Mouse (Mus musculus) megakaryocyte progenitor cell, adult 5-6 weeks (primary cell): Measurements from ENCODE around the gene Birc3. TPM values are rescaled to one million over a fixed set of nuclear protein-coding genes. Genes with fewer than 3 reads are reported as not detected.

Experiments
- ATAC-seq: replicated peaks from 2 replicates; pipeline ENCODE4 v1.8.0; 2016; ENCODE audit warnings: mild to moderate bottlenecking, moderate TSS enrichment, inconsistent platforms; ENCODE audit not compliant: poor library complexity
- total RNA-seq, 2 experiments: library from RNA; stranded (forward) in 1 of 2; stranded (reverse) in 1 of 2; fragments of 157-497, 149-512 nt in 1 of 2; fragments of 200-1000 nt in 1 of 2; gene quantifications; 2 replicates each; pipeline versions ENCODE4 v1.2.3 to v1.2.4; 2015 to 2017

Birc3 gene
- total RNA-seq, 2 experiments from 2014 or later = 25.5 to 38.0 TPM

GRCm38 (mm10) chr9:7828706-7829105 is 44.3 kb downstream of the Birc3 start:
- ATAC-seq = no peak

DNA sequence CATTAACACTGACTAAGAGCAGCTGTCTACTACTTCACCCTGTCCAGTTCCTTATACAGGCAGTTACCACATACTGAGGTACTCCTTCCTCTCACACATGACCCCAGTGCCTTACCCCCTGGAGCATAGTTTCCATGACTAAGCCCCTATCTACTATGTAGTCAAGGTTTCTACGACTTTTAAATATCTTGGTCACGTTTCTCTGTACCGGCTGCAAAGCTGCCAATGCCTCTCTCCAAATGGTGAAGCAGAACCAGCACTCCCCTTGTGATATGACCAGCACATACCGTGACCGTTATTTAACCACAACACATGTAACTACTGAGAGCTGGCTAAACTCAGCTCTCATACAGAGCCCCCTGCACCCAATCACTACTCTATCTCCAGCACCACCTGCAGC is 48.1 kb downstream of the Birc3 start:
- peak; percentile 68 for ATAC-seq

GRCm38 (mm10) chr9:7822758-7823157 is 50.2 kb downstream of the Birc3 start:
- no peak; the same call in 1 of the 2 replicates for ATAC-seq

- no peak for ATAC-seq
Observed at GRCm38 (mm10) chr9:7805101-7805506, 67.9 kb downstream of the Birc3 start.

Other genes starting within 250 kb of the Birc3 start
- not detected in 2 replicates for gene Mmp20, start 245.0 kb downstream of the Birc3 start, total RNA-seq (2015)
- not detected in 2 replicates for gene Mmp20, start 245.0 kb downstream of the Birc3 start, total RNA-seq (2017)
- gene Mmp7, start 181.1 kb downstream of the Birc3 start, total RNA-seq (2015) = not detected in 2 replicates
- gene Mmp7, start 181.1 kb downstream of the Birc3 start, total RNA-seq (2017) = not detected in 2 replicates
- 121 and 124 TPM in 2 replicates for gene Tmem123, start 109.1 kb downstream of the Birc3 start, total RNA-seq (2015)
- gene Tmem123, start 109.1 kb downstream of the Birc3 start, total RNA-seq (2017) = 106 and 123 TPM in 2 replicates
- 32.7 and 36.2 TPM in 2 replicates for gene Birc2, start 36.1 kb downstream of the Birc3 start, total RNA-seq (2015)
- 34.1 and 40.0 TPM in 2 replicates for gene Birc2, start 36.1 kb downstream of the Birc3 start, total RNA-seq (2017)
- not detected in 2 replicates for gene Yap1, start 131.4 kb upstream of the Birc3 start, total RNA-seq (2015)
- not detected in 2 replicates for gene Yap1, start 131.4 kb upstream of the Birc3 start, total RNA-seq (2017)
- gene Cfap300, start 169.6 kb upstream of the Birc3 start, total RNA-seq (2015) = 0.15 and 0.25 TPM in 2 replicates
- gene Cfap300, start 169.6 kb upstream of the Birc3 start, total RNA-seq (2017) = 0.34 and 0.62 TPM in 2 replicates